Comparison of ENCODE assay signal across 8 mouse cellular contexts in the genomic region with DNA sequence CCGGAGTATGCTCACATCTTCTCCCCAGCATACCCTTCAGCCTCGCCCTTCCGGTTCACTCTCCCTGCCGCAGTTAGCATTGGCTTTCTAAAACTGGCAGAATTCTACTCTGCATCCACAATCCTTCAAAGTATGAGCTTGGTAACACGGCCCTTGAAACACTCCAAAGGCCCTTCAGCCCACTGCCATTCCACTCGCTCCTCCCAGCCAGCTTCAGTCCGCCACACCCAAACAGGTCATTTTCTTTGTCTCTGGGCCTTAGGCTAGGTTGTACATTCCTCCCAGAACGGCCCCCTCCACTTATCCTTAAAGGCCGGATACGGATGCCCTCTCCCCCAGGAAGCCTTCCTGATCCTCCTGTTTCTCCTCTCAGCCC. TPM values are rescaled to one million over a fixed set of nuclear protein-coding genes. Genes with fewer than 3 reads are reported as not detected.
DNase-seq lines count a peak whose midpoint lies in the region; ATAC-seq lines count a peak whose summit lies in the region.

No protein-coding gene starts in this region.

- H3K4me1 ChIP-seq in embryonic facial prominence, embryonic 13.5 days = peaks cover 31% of the 10 kb centered on the region
- peaks cover 12% of the 10 kb centered on the region for H3K4me1 ChIP-seq in forebrain, embryonic 12.5 days

- H3K27me3 ChIP-seq in embryonic facial prominence, embryonic 13.5 days = no peaks in the 10 kb centered on the region
- no peaks in the 10 kb centered on the region for H3K27me3 ChIP-seq in forebrain, embryonic 12.5 days

- peak overlapping the region; percentile 19; the same call in 1 of the 2 replicates for H3K4me2 ChIP-seq in embryonic facial prominence, embryonic 13.5 days
- H3K4me2 ChIP-seq in forebrain, embryonic 12.5 days = no peak overlapping the region

- intact Hi-C loops in left cerebral cortex, postnatal 25 days (cut with DNase I) = no loop called here

- no peak; the same call in 1 of the 2 replicates for ATAC-seq in embryonic facial prominence, embryonic 13.5 days (ENCODE audit: insufficient number of reproducible peaks, insufficient read depth, low FRiP score, low TSS enrichment, low read depth)
- ATAC-seq in forebrain, embryonic 12.5 days (ENCODE audit: low FRiP score) = no peak

- no peak overlapping the region for H3K4me3 ChIP-seq in embryonic facial prominence, embryonic 13.5 days
- no peak overlapping the region for H3K4me3 ChIP-seq in forebrain, embryonic 12.5 days (replicated peaks)

- 21% methylated on average over 10 of the region's 10 CpGs for WGBS in embryonic facial prominence, embryonic 13.5 days
- WGBS in forebrain, embryonic 12.5 days = 35% methylated on average over 10 of the region's 10 CpGs

- no peaks in the 10 kb centered on the region for H3K9me3 ChIP-seq in embryonic facial prominence, embryonic 13.5 days
- H3K9me3 ChIP-seq in forebrain, embryonic 12.5 days = no peaks in the 10 kb centered on the region

- H3K36me3 ChIP-seq in embryonic facial prominence, embryonic 13.5 days = no peaks in the 10 kb centered on the region
- H3K36me3 ChIP-seq in forebrain, embryonic 12.5 days (replicated peaks) = no peaks in the 10 kb centered on the region

- H3K27ac ChIP-seq in embryonic facial prominence, embryonic 13.5 days = peak overlapping the region; percentile 34; the same call in 1 of the 2 replicates
- no peak overlapping the region for H3K27ac ChIP-seq in forebrain, embryonic 12.5 days

- H3K9ac ChIP-seq in embryonic facial prominence, embryonic 13.5 days = no peak overlapping the region
- H3K9ac ChIP-seq in forebrain, embryonic 12.5 days = no peak overlapping the region

- peak; percentile 39 for DNase-seq in kidney, adult 18-20 months
- no peak for DNase-seq in kidney, postnatal 36 days
- DNase-seq in kidney, postnatal 10 days = peak; percentile 33
- peak; percentile 75 to 86 for DNase-seq in lung, postnatal 4 days
- DNase-seq in adipocyte (ENCODE audit: low spot score) = no peak
- DNase-seq in left cerebral cortex, postnatal 25 days (ENCODE audit: low spot score in 2 of 2) = no peak

RNA-seq across cellular contexts. Expression of a gene that starts 26.1 kb away (rescaled TPM):
- polyA plus RNA-seq in embryonic facial prominence, embryonic 13.5 days (2015; fragmentation: Nextera tagmentation; extraction: Ambion mirVana) = 118 and 142 TPM in 2 replicates
- total RNA-seq in left cerebral cortex, postnatal 25 days (2021) = 10 to 100 TPM; 27.6 to 32.9 TPM
- polyA plus RNA-seq in forebrain, embryonic 12.5 days (2016; fragmentation: Nextera tagmentation; extraction: Ambion mirVana) = 36.4 and 42.5 TPM in 2 replicates

Comparison
In these comparisons a context has a peak if more than half of its experiments do, and no peak if none do; other contexts are left out.
1. DNase-seq: peak in kidney, adult 18-20 months (single experiment), kidney, postnatal 10 days (single experiment) and lung, postnatal 4 days (2 of 2); none in kidney, postnatal 36 days (0 of 2), adipocyte (single experiment) and left cerebral cortex, postnatal 25 days (0 of 2).